Mouse (Mus musculus) thymus, adult 2 months (tissue): ENCODE results near the gene Haao.

Experiments used
- CTCF ChIP-seq: fragments of 200-500 bp; IDR thresholded peaks from 2 replicates; pipeline ENCODE4 v1.5.1; 2012; ENCODE audit warnings: mild to moderate bottlenecking, control low read depth, low read length, moderate library complexity, borderline replicate concordance; ENCODE audit not compliant: control insufficient read depth, poor library complexity, insufficient read depth; ENCODE audit errors: extremely low read depth
- POLR2A ChIP-seq: fragments of 200-500 bp; IDR thresholded peaks from 2 replicates; pipeline ENCODE4 v1.6.1; 2012; ENCODE audit warnings: mild to moderate bottlenecking, low read length, control low read depth, moderate library complexity; ENCODE audit not compliant: control insufficient read depth, poor library complexity, insufficient read depth; ENCODE audit errors: extremely low read depth

GRCm38 (mm10) chr17:83790158-83790557, 57.6 kb downstream of the Haao start:
- TF ChIP-seq POLR2A (no peak), CTCF (no peak)
